Mouse (Mus musculus) forebrain, embryonic 13.5 days (tissue): Measurements from ENCODE around the gene Pvr. TPM values are rescaled to one million over a fixed set of nuclear protein-coding genes. Genes with fewer than 3 reads are reported as not detected.

Source experiments
- ATAC-seq: fragments of 200-750 bp; cut with Nextera tagmentation; 2 replicates; pipeline ENCODE4 v1.8.0; 2017
- H3K27ac ChIP-seq: fragments of 300-500 bp; sonication (generic); 2 replicates; pipeline ENCODE4 v1.5.1; 2015; ENCODE audit warnings: inconsistent platforms, mild to moderate bottlenecking, moderate library complexity
- H3K27me3 ChIP-seq: fragments of 300-500 bp; sonication (generic); 2 replicates; pipeline ENCODE4 v1.6.1; 2015; ENCODE audit warnings: mild to moderate bottlenecking, inconsistent platforms
- H3K36me3 ChIP-seq: fragments of 300-500 bp; sonication (generic); 2 replicates; pipeline ENCODE4 v1.6.1; 2015; ENCODE audit warnings: mild to moderate bottlenecking, inconsistent platforms; ENCODE audit not compliant: poor library complexity, severe bottlenecking
- H3K4me1 ChIP-seq: fragments of 300-500 bp; sonication (generic); 2 replicates; pipeline ENCODE4 v1.6.1; 2015; ENCODE audit warnings: inconsistent platforms
- H3K4me2 ChIP-seq: fragments of 300-500 bp; sonication (generic); 2 replicates; pipeline ENCODE4 v1.6.1; 2015; ENCODE audit warnings: inconsistent platforms, mild to moderate bottlenecking, moderate library complexity
- H3K4me3 ChIP-seq: fragments of 300-500 bp; sonication (generic); 2 replicates; pipeline ENCODE4 v1.5.1; 2015; ENCODE audit warnings: mild to moderate bottlenecking, inconsistent platforms
- H3K9ac ChIP-seq: fragments of 300-500 bp; sonication (generic); 2 replicates; pipeline ENCODE4 v1.6.1; 2015; ENCODE audit warnings: mild to moderate bottlenecking, inconsistent platforms
- H3K9me3 ChIP-seq: fragments of 300-500 bp; sonication (generic); replicated peaks from 2 replicates; pipeline ENCODE4 v1.6.1; 2016; ENCODE audit warnings: inconsistent platforms
- WGBS: fragments of 180-500 bp; shearing (Covaris S2); methylation state at CpG from one replicate; pipeline ENCODE4 v1.1.7; 2015; 5-methylcytosine and 5-hydroxymethylcytosine counted together
- polyA plus RNA-seq: library from polyadenylated mRNA; unstranded; fragments of >200 nt; fragmentation: Nextera tagmentation; extraction: Ambion mirVana; gene quantifications from 2 replicates; pipeline ENCODE4 v1.2.1, GENCODE M21; 2015

Pvr gene
- polyA plus RNA-seq, 1 experiment from 2014 or later: 5.1 TPM

GRCm38 (mm10) chr7:19859740-19860139 is 61.2 kb downstream of the Pvr start:
- H3K27ac ChIP-seq: no peak overlapping the region
- no peak overlapping the region for H3K9ac ChIP-seq
- H3K27me3 ChIP-seq: no peaks in the 10 kb centered on the region
- no peaks in the 10 kb centered on the region for H3K4me1 ChIP-seq
- H3K4me2 ChIP-seq: no peak overlapping the region
- no peak for ATAC-seq
- H3K36me3 ChIP-seq: no peaks in the 10 kb centered on the region
- H3K4me3 ChIP-seq: no peak overlapping the region
- H3K9me3 ChIP-seq: no peaks in the 10 kb centered on the region
- 80% methylated on average over 10 of the region's 10 CpGs for WGBS

- no peak overlapping the region for H3K4me2 ChIP-seq
- H3K9ac ChIP-seq: no peak overlapping the region
- no peak overlapping the region for H3K4me3 ChIP-seq
- no peak overlapping the region for H3K27ac ChIP-seq
- WGBS: 87% methylated on average over 6 of the region's 6 CpGs
- H3K36me3 ChIP-seq: no peaks in the 10 kb centered on the region
- no peak for ATAC-seq
- H3K4me1 ChIP-seq: peaks cover 6% of the 10 kb centered on the region; the same call in 1 of the 2 replicates
- no peaks in the 10 kb centered on the region for H3K9me3 ChIP-seq
- H3K27me3 ChIP-seq: peaks cover 14% of the 10 kb centered on the region
These were observed 64.7 kb downstream of the Pvr start for GRCm38 (mm10) chr7:19856283-19856682.

- peaks cover 18% of the 10 kb centered on the region for H3K27me3 ChIP-seq
- 89% methylated on average over 5 of the region's 5 CpGs for WGBS
- H3K9me3 ChIP-seq: no peaks in the 10 kb centered on the region
- H3K9ac ChIP-seq: no peak overlapping the region
- no peak for ATAC-seq
- peaks cover 6% of the 10 kb centered on the region; the same call in 1 of the 2 replicates for H3K4me1 ChIP-seq
- H3K27ac ChIP-seq: no peak overlapping the region
- H3K4me2 ChIP-seq: no peak overlapping the region
- H3K36me3 ChIP-seq: no peaks in the 10 kb centered on the region
- no peak overlapping the region for H3K4me3 ChIP-seq
These were observed 65.3 kb downstream of the Pvr start for GRCm38 (mm10) chr7:19855663-19856062.

Other genes with a start within 250 kb of the Pvr start
- 0.50 TPM in 1 of 2 replicates, not detected in the other for gene Apoc2, start 243.2 kb downstream of the Pvr start, polyA plus RNA-seq
- gene Gm44805, start 239.7 kb downstream of the Pvr start, polyA plus RNA-seq: 0.88 TPM in 1 of 2 replicates, not detected in the other
- 0.08 TPM in 1 of 2 replicates, not detected in the other for gene Apoc4, start 239.7 kb downstream of the Pvr start, polyA plus RNA-seq
- 1.2 and 1.8 TPM in 2 replicates for gene Apoc1, start 228.5 kb downstream of the Pvr start, polyA plus RNA-seq
- gene Apoe, start 222.0 kb downstream of the Pvr start, polyA plus RNA-seq: 118 and 125 TPM in 2 replicates
- gene Tomm40, start 205.7 kb downstream of the Pvr start, polyA plus RNA-seq: 112 and 118 TPM in 2 replicates
- gene Nectin2, start 170.7 kb downstream of the Pvr start, polyA plus RNA-seq: 34.6 and 38.0 TPM in 2 replicates
- 4.4 and 5.7 TPM in 2 replicates for gene Bcam, start 150.1 kb downstream of the Pvr start, polyA plus RNA-seq
- not detected in 2 replicates for gene Cblc, start 124.4 kb downstream of the Pvr start, polyA plus RNA-seq
- 0.23 and 0.49 TPM in 2 replicates for gene Bcl3, start 98.4 kb downstream of the Pvr start, polyA plus RNA-seq
- 2.3 and 3.9 TPM in 2 replicates for gene Gm19345, start 69.2 kb downstream of the Pvr start, polyA plus RNA-seq
- gene Ceacam16, start 59.9 kb downstream of the Pvr start, polyA plus RNA-seq: not detected in 2 replicates
- gene Ceacam19, start 33.2 kb downstream of the Pvr start, polyA plus RNA-seq: not detected in 2 replicates
- not detected in 2 replicates for gene Igsf23, start 29.6 kb upstream of the Pvr start, polyA plus RNA-seq
- not detected in 2 replicates for gene Ceacam20, start 44.3 kb upstream of the Pvr start, polyA plus RNA-seq
- gene Nlrp9b, start 70.3 kb upstream of the Pvr start, polyA plus RNA-seq: not detected in 2 replicates
- not detected in 2 replicates for gene Vmn1r91, start 178.5 kb upstream of the Pvr start, polyA plus RNA-seq
- gene Gm16442, start 201.4 kb upstream of the Pvr start, polyA plus RNA-seq: not detected in 2 replicates
- gene Vmn1r93, start 217.9 kb upstream of the Pvr start, polyA plus RNA-seq: not detected in 2 replicates
- gene Vmn1r94, start 247.2 kb upstream of the Pvr start, polyA plus RNA-seq: not detected in 2 replicates